Mouse (Mus musculus): ENCODE data around the gene Kif26b. TPM values are rescaled to one million over a fixed set of nuclear protein-coding genes. Genes with fewer than 3 reads are reported as not detected.
A peak's percentile ranks its signal among the peaks of the same experiment; 100 is the strongest.

Gene Kif26b
- polyA plus RNA-seq, 1 experiment from 2014 or later: 2.2 TPM

DNA sequence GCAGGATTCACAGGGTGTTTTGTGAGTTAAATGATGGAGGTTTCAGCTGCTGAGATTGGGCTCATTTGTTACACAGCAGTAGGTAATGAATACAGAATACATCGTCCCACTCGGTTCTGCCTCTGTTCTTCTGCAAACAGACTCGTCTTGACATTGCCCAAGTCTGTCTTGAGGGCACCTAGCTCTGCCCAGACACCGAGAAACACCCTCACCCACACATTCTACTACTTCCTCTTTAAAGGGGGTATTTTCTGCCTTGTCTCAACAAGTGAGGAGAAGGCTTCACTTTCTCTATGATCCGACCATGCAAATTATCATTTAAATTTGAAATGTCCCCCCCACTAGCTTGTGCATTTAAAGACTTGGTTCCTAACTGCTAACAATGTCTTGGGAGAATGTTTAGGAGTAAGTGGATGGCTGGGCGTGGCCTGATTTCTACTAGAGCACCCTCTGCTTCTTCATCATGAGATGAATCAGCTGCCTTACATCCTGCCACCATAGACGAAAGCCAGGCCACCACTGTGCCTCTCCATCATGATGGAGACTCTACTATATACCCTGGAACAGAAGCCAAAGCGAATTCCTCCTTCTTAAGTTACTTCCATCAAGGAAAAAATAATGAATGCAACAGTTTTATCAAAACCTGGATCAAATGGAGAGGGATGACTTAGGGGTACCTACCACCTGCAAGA, 395.7 kb downstream of the Kif26b start:
- Histone ChIP-seq H3K9ac (no peak overlapping the region), H3K4me3 (ENCODE audit: low read depth, low read length) (no peak overlapping the region), H3K4me2 (no peak overlapping the region), H3K27ac (ENCODE audit: low read depth) (no peak overlapping the region), H3K9me3 (ENCODE audit: low read depth, low read length) (no peaks in the 10 kb centered on the region), H3K27me3 (ENCODE audit: insufficient read depth, low read length) (no peaks in the 10 kb centered on the region), H3K36me3 (ENCODE audit: insufficient read depth) (no peaks in the 10 kb centered on the region), H3K4me1 (ENCODE audit: insufficient read depth) (no peaks in the 10 kb centered on the region)
- 80% methylated on average over 8 of the region's 8 CpGs for WGBS
- no peak for TF ChIP-seq CTCF (IDR thresholded peaks at IDR 0.05; ENCODE audit: low read depth)
- DNase-seq (no peak), ATAC-seq (ENCODE audit: insufficient read depth) (no peak)

DNA sequence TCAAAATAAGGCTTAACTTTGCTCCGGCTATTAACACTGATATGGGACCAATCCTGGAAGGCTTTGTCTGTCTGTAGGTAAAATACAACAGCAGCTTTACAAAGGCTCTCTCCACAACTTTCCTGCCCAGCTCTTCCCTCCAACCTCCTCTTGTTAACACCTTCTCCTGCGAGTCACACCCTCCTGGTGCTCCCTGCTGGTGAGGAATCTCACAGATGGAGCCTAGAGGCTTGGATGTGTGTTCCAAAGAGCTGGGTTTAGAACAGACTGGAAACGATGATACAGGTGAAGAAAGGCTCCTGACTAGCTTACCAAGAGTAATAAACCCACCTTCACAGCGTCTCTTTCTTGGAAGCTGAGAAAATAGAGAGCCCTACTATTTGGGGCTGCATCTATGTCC, 400.6 kb downstream of the Kif26b start:
- ATAC-seq (ENCODE audit: insufficient read depth) (no peak), DNase-seq (no peak)
- Histone ChIP-seq H3K36me3 (ENCODE audit: insufficient read depth) (no peaks in the 10 kb centered on the region), H3K4me1 (ENCODE audit: insufficient read depth) (no peaks in the 10 kb centered on the region), H3K4me2 (no peak overlapping the region), H3K27ac (ENCODE audit: low read depth) (no peak overlapping the region), H3K9me3 (ENCODE audit: low read depth, low read length) (no peaks in the 10 kb centered on the region), H3K9ac (no peak overlapping the region), H3K4me3 (ENCODE audit: low read depth, low read length) (no peak overlapping the region), H3K27me3 (ENCODE audit: insufficient read depth, low read length) (no peaks in the 10 kb centered on the region)
- no peak for TF ChIP-seq CTCF (IDR thresholded peaks at IDR 0.05; ENCODE audit: low read depth)
- 48% methylated on average over 4 of the region's 4 CpGs for WGBS

DNA sequence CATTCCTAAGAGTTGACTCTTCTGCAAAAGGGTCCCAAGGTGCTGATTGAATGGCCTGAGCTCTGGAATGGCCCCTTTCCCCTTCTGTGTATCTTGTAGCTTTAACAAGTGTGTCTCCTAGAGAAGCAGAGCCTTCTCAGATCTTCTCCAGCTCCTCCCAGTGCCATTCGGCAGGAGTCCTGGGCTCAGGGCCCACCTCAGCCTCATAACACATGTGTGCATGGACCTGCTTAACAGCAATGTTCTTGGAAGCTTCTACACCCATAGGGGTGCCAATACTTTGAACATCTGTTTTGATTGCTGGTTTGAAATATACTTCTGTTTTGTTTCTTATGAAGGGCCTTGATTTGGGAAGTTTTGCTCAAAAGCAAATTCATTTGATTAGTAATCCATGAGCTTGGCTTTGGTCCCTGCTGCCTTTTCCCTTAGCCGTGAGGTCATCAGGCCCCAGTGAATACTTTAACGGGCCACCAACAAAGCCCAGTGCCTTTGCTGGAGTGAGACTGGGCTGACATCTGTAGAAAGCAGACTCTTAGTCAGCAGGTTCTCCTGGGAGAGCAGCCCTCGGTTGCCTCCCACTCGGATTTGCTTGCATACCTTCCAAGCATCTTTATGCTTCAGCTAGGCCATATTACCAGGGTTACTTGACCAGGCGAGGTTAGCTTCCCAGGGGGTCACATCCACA, 405.2 kb downstream of the Kif26b start:
- 77% methylated on average over 6 of the region's 6 CpGs for WGBS
- no peaks in the 10 kb centered on the region for H3K9me3 ChIP-seq (ENCODE audit: low read depth, low read length)
- H3K27me3 ChIP-seq (ENCODE audit: insufficient read depth, low read length): no peaks in the 10 kb centered on the region
- DNase-seq: no peak
- no peak overlapping the region for H3K27ac ChIP-seq (ENCODE audit: low read depth)
- H3K4me3 ChIP-seq (ENCODE audit: low read depth, low read length): no peak overlapping the region
- H3K36me3 ChIP-seq (ENCODE audit: insufficient read depth): no peaks in the 10 kb centered on the region
- no peak overlapping the region for H3K9ac ChIP-seq
- no peak overlapping the region for H3K4me2 ChIP-seq
- ATAC-seq (ENCODE audit: insufficient read depth): no peak
- H3K4me1 ChIP-seq (ENCODE audit: insufficient read depth): no peaks in the 10 kb centered on the region
- no peak for TF ChIP-seq CTCF (IDR thresholded peaks at IDR 0.05; ENCODE audit: low read depth)

DNA sequence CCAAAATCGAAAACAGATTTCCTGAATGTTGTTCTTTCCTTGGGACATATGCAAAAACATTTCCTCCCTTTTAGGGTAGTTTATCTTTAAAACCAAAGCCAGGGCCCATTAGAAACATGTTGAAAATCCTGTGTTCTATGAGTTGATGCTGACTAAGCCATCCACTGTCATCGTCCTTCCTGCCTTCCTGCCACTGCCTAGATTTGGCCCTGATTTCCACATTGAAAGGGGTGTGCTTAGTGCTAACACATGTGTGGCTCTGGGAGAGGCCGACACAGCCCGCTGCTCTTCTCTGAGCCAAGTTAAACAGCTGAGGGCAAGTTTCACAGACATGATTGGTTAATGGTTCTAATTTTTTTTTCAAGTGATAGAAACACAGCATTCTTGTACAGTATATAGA, 407.5 kb downstream of the Kif26b start:
- Histone ChIP-seq H3K36me3 (ENCODE audit: insufficient read depth) (no peaks in the 10 kb centered on the region), H3K27me3 (ENCODE audit: insufficient read depth, low read length) (no peaks in the 10 kb centered on the region), H3K27ac (ENCODE audit: low read depth) (no peak overlapping the region), H3K4me1 (ENCODE audit: insufficient read depth) (no peaks in the 10 kb centered on the region), H3K9ac (no peak overlapping the region), H3K9me3 (ENCODE audit: low read depth, low read length) (no peaks in the 10 kb centered on the region), H3K4me2 (no peak overlapping the region), H3K4me3 (ENCODE audit: low read depth, low read length) (no peak overlapping the region)
- peak; percentile 81 for ATAC-seq (ENCODE audit: insufficient read depth)
- peak; percentile 72 for DNase-seq
- no peak for TF ChIP-seq CTCF (IDR thresholded peaks at IDR 0.05; ENCODE audit: low read depth)
- 31% methylated on average over 4 of the region's 4 CpGs for WGBS

- TF ChIP-seq CTCF (IDR thresholded peaks at IDR 0.05; ENCODE audit: low read depth): no peak
- Histone ChIP-seq H3K4me3 (ENCODE audit: low read depth, low read length) (no peak overlapping the region), H3K9me3 (ENCODE audit: low read depth, low read length) (no peaks in the 10 kb centered on the region), H3K4me2 (no peak overlapping the region), H3K36me3 (ENCODE audit: insufficient read depth) (no peaks in the 10 kb centered on the region), H3K9ac (no peak overlapping the region), H3K4me1 (ENCODE audit: insufficient read depth) (no peaks in the 10 kb centered on the region), H3K27me3 (ENCODE audit: insufficient read depth, low read length) (no peaks in the 10 kb centered on the region), H3K27ac (ENCODE audit: low read depth) (no peak overlapping the region)
- ATAC-seq (ENCODE audit: insufficient read depth) (peak; percentile 59), DNase-seq (peak; percentile 50)
- WGBS: 73% methylated on average over 2 of the region's 2 CpGs
Observed at GRCm38 (mm10) chr1:178936976-178937375, 408.1 kb downstream of the Kif26b start.

DNA sequence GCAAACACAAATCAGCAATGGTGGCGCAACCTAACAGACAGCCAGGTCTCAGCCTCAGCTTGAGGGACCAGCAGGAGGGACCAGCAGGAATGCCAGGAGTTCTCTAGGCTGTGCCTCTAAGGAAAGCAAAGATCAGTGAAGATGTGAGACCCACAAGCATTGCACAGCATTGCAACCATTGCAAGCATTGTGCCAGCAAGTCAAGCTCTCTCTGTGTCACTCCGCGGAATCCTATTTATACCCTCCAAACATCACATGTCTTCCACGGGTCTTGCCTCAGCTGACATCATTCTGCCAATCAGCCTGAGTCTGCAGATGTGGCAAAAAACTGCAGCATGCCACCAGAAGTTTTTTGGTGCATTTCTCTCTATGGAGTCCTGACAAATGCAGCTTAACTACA, 411.4 kb downstream of the Kif26b start:
- no peaks in the 10 kb centered on the region for H3K4me1 ChIP-seq (ENCODE audit: insufficient read depth)
- no peak for TF ChIP-seq CTCF (IDR thresholded peaks at IDR 0.05; ENCODE audit: low read depth)
- no peaks in the 10 kb centered on the region for H3K9me3 ChIP-seq (ENCODE audit: low read depth, low read length)
- H3K27me3 ChIP-seq (ENCODE audit: insufficient read depth, low read length): no peaks in the 10 kb centered on the region
- 79% methylated on average over 4 of the region's 4 CpGs for WGBS
- no peak overlapping the region for H3K9ac ChIP-seq
- H3K4me2 ChIP-seq: no peak overlapping the region
- DNase-seq (no peak), ATAC-seq (ENCODE audit: insufficient read depth) (no peak)
- H3K36me3 ChIP-seq (ENCODE audit: insufficient read depth): no peaks in the 10 kb centered on the region
- H3K27ac ChIP-seq (ENCODE audit: low read depth): no peak overlapping the region
- H3K4me3 ChIP-seq (ENCODE audit: low read depth, low read length): no peak overlapping the region

- WGBS: 31% methylated on average over 7 of the region's 7 CpGs
- ATAC-seq (ENCODE audit: insufficient read depth): peak; percentile 73; the same call in 1 of the 2 replicates
Observed at GRCm38 (mm10) chr1:178942251-178942963, 413.5 kb downstream of the Kif26b start.

More at GRCm38 (mm10) chr1:178942251-178942963, 413.5 kb downstream of the Kif26b start:
- no peak for DNase-seq
- no peaks in the 10 kb centered on the region for H3K9me3 ChIP-seq (ENCODE audit: low read depth, low read length)
- no peaks in the 10 kb centered on the region for H3K27me3 ChIP-seq (ENCODE audit: insufficient read depth, low read length)
- H3K36me3 ChIP-seq (ENCODE audit: insufficient read depth): no peaks in the 10 kb centered on the region
- H3K27ac ChIP-seq (ENCODE audit: low read depth): no peak overlapping the region
- no peak overlapping the region for H3K9ac ChIP-seq
- H3K4me3 ChIP-seq (ENCODE audit: low read depth, low read length): no peak overlapping the region
- no peak overlapping the region for H3K4me2 ChIP-seq
- no peak for TF ChIP-seq CTCF (IDR thresholded peaks at IDR 0.05; ENCODE audit: low read depth)
- H3K4me1 ChIP-seq (ENCODE audit: insufficient read depth): no peaks in the 10 kb centered on the region
